Mouse (Mus musculus) heart, adult 2 months (tissue): ENCODE measurements at regions not wholly inside any gene's neighbourhood (a gene's known extent, or its start where the extent isn't known, plus 50 kb on each side); places are given as distances from the start of the nearest gene placed in this dataset.

Experiments
- DNase-seq, 2 experiments: peaks; one replicate each; pipeline ENCODE4 v3.0.0; 2021
- H3K27ac ChIP-seq: fragments of 200-600 bp; 2 replicates; pipeline ENCODE4 v1.8.1; 2022
- H3K27me3 ChIP-seq: fragments of 200-500 bp; 2 replicates; pipeline ENCODE4 v1.6.1; 2012; ENCODE audit warnings: mild to moderate bottlenecking, low read length, inconsistent platforms, mixed read lengths; ENCODE audit not compliant: control insufficient read depth, insufficient read depth
- H3K36me3 ChIP-seq: fragments of 200-500 bp; 2 replicates; pipeline ENCODE4 v1.6.1; 2012; ENCODE audit warnings: low read length, inconsistent platforms; ENCODE audit not compliant: control insufficient read depth, insufficient read depth
- H3K4me1 ChIP-seq: fragments of 200-500 bp; 2 replicates; pipeline ENCODE4 v1.6.1; 2011; ENCODE audit warnings: low read length; ENCODE audit not compliant: control insufficient read depth, insufficient read depth
- H3K4me3 ChIP-seq: fragments of 200-600 bp; 2 replicates; pipeline ENCODE4 v1.8.1; 2022
- H3K79me2 ChIP-seq: fragments of 200-500 bp; replicated peaks from 2 replicates; pipeline ENCODE4 v1.6.1; 2012; ENCODE audit warnings: mild to moderate bottlenecking, inconsistent platforms, low read length, moderate library complexity, mixed read lengths; ENCODE audit not compliant: control insufficient read depth, insufficient read depth
- H3K9ac ChIP-seq: fragments of 200-500 bp; 2 replicates; pipeline ENCODE4 v1.6.1; 2012; ENCODE audit warnings: low read depth, mild to moderate bottlenecking, control low read depth, inconsistent platforms, low read length, mixed read lengths
- CTCF ChIP-seq: fragments of 200-600 bp; IDR thresholded peaks from 2 replicates; pipeline ENCODE4 v1.8.1; 2022; ENCODE audit warnings: antibody characterized with exemption, mild to moderate bottlenecking, moderate library complexity
- EP300 ChIP-seq: fragments of 200-500 bp; IDR thresholded peaks from 2 replicates; pipeline ENCODE4 v1.6.1; 2011; ENCODE audit warnings: low read depth, low read length, control low read depth; ENCODE audit not compliant: insufficient read depth
- POLR2A ChIP-seq: fragments of 200-500 bp; IDR thresholded peaks from 2 replicates; pipeline ENCODE4 v1.6.1; 2011; ENCODE audit warnings: mild to moderate bottlenecking, low read depth, low read length, control low read depth; ENCODE audit not compliant: insufficient read depth
- WGBS: fragments of 180-500 bp; shearing (Covaris S2); methylation state at CpG from one replicate; pipeline ENCODE4 v1.1.7; 2018; 5-methylcytosine and 5-hydroxymethylcytosine counted together
- intact Hi-C: fragments of 180-260 bp; cut with DNase I; formaldehyde crosslinking; loops from one replicate; pipeline ENCODE4 v1.15.1; 2025

- H3K27ac ChIP-seq: no peak overlapping the region
- H3K36me3 ChIP-seq: no peaks in the 10 kb centered on the region
- DNase-seq: no peak
- H3K79me2 ChIP-seq: no peaks in the 10 kb centered on the region
- no peak overlapping the region for H3K4me3 ChIP-seq
- intact Hi-C loops: no loop called here
- H3K9ac ChIP-seq: no peak overlapping the region
- no peaks in the 10 kb centered on the region for H3K4me1 ChIP-seq
- no peaks in the 10 kb centered on the region for H3K27me3 ChIP-seq
- no peak for TF ChIP-seq EP300
- no peak for TF ChIP-seq CTCF
- TF ChIP-seq POLR2A: no peak
- WGBS: 49% methylated on average over 3 of the region's 3 CpGs
Measured at GRCm38 (mm10) chr3:133774229-133774628, 229.3 kb upstream of the Tet2 start.

- no peak for DNase-seq
- H3K36me3 ChIP-seq: no peaks in the 10 kb centered on the region
- intact Hi-C loops: no loop called here
- no peak overlapping the region for H3K4me3 ChIP-seq
- WGBS: 23% methylated on average over 4 of the region's 4 CpGs
- TF ChIP-seq POLR2A (no peak), CTCF (no peak), EP300 (no peak)
- H3K27me3 ChIP-seq: no peaks in the 10 kb centered on the region
- no peak overlapping the region for H3K27ac ChIP-seq
- no peak overlapping the region for H3K9ac ChIP-seq
- H3K4me1 ChIP-seq: no peaks in the 10 kb centered on the region
- no peaks in the 10 kb centered on the region for H3K79me2 ChIP-seq
Measured at GRCm38 (mm10) chr3:133776013-133776412, 231.1 kb upstream of the Tet2 start.

- no peaks in the 10 kb centered on the region for H3K4me1 ChIP-seq
- no peak for TF ChIP-seq POLR2A
- TF ChIP-seq EP300: no peak
- TF ChIP-seq CTCF: no peak
- no peak overlapping the region for H3K4me3 ChIP-seq
- no peak overlapping the region for H3K9ac ChIP-seq
- DNase-seq: no peak
- H3K79me2 ChIP-seq: no peaks in the 10 kb centered on the region
- H3K27me3 ChIP-seq: no peaks in the 10 kb centered on the region
- H3K27ac ChIP-seq: no peak overlapping the region
- no peaks in the 10 kb centered on the region for H3K36me3 ChIP-seq
- WGBS: 57% methylated on average over 2 of the region's 2 CpGs
- intact Hi-C loops: no loop called here
Measured at GRCm38 (mm10) chr3:133779161-133779789, 234.3 kb upstream of the Tet2 start.

- no peak for DNase-seq
- WGBS: 78% methylated on average over 1 of the region's 1 CpGs
- no peak for TF ChIP-seq POLR2A
- no peak for TF ChIP-seq EP300
- no peak for TF ChIP-seq CTCF
- H3K27me3 ChIP-seq: no peaks in the 10 kb centered on the region
- no peak overlapping the region for H3K4me3 ChIP-seq
- H3K27ac ChIP-seq: no peak overlapping the region
- H3K9ac ChIP-seq: no peak overlapping the region
- intact Hi-C loops: no loop called here
- no peaks in the 10 kb centered on the region for H3K36me3 ChIP-seq
- H3K79me2 ChIP-seq: no peaks in the 10 kb centered on the region
- peaks cover 1% of the 10 kb centered on the region; the same call in 1 of the 2 replicates for H3K4me1 ChIP-seq
Measured at GRCm38 (mm10) chr3:133783060-133783459, 238.1 kb upstream of the Tet2 start.

- H3K27me3 ChIP-seq: no peaks in the 10 kb centered on the region
- H3K4me3 ChIP-seq: no peak overlapping the region
- intact Hi-C loops: no loop called here
- H3K36me3 ChIP-seq: no peaks in the 10 kb centered on the region
- H3K27ac ChIP-seq: no peak overlapping the region
- DNase-seq: no peak
- TF ChIP-seq CTCF (no peak), EP300 (no peak), POLR2A (no peak)
- H3K79me2 ChIP-seq: no peaks in the 10 kb centered on the region
- H3K4me1 ChIP-seq: peaks cover 1% of the 10 kb centered on the region; the same call in 1 of the 2 replicates
- no peak overlapping the region for H3K9ac ChIP-seq
- 81% methylated on average over 2 of the region's 2 CpGs for WGBS
Measured at GRCm38 (mm10) chr3:133791361-133791760, 246.4 kb upstream of the Tet2 start.

GRCm38 (mm10) chr3:133809007-133809552 lies 264.1 kb upstream of the Tet2 start:
- TF ChIP-seq EP300: no peak
- no peak for TF ChIP-seq POLR2A
- TF ChIP-seq CTCF: no peak
- no peak for DNase-seq
- Histone ChIP-seq H3K27ac (no peak overlapping the region), H3K36me3 (no peaks in the 10 kb centered on the region), H3K4me3 (no peak overlapping the region), H3K27me3 (no peaks in the 10 kb centered on the region), H3K79me2 (no peaks in the 10 kb centered on the region), H3K4me1 (no peaks in the 10 kb centered on the region), H3K9ac (no peak overlapping the region)
- 80% methylated on average over 1 of the region's 1 CpGs for WGBS
- intact Hi-C loops: no loop called here
